In genomic region chr15:25812479-25812878, GRCm38 (mm10) we compare ENCODE assay signal across 17 mouse cellular contexts. TPM values are rescaled to one million over a fixed set of nuclear protein-coding genes. Genes with fewer than 3 reads are reported as not detected.
DNase-seq lines count a peak whose midpoint lies in the region; ATAC-seq lines count a peak whose summit lies in the region.
"Had no signal": no experiment of that assay in that cellular context is flagged by ENCODE, and none has a peak within 500 bp of the region (broad histone marks: within the 10 kb centered on the region; RNA-seq: fewer than 3 reads in every experiment).

No protein-coding gene starts in this region.

- peaks cover 0 to 7% of the 10 kb centered on the region in 2 experiments; a peak in 1 of 4 replicates for H3K4me1 ChIP-seq in heart, embryonic 14.5 days (ENCODE audit: control insufficient read depth in 2 of 2, insufficient read depth in 2 of 2, low read length in 2 of 2)
- H3K4me1 ChIP-seq in forebrain, embryonic 16.5 days (replicated peaks; ENCODE audit: control insufficient read depth, insufficient read depth, low read length) = no peaks in the 10 kb centered on the region
- H3K4me1 ChIP-seq: limb, embryonic 15.5 days; midbrain, embryonic 13.5 days; neural tube, embryonic 12.5 days had no signal

- H3K27ac ChIP-seq in heart, embryonic 14.5 days (replicated peaks in 1 of 2; ENCODE audit: control insufficient read depth in 1 of 2, insufficient read depth in 1 of 2, low read depth in 2 of 2, low read length in 2 of 2) = no peak overlapping the region
- no peak overlapping the region for H3K27ac ChIP-seq in forebrain, embryonic 16.5 days (ENCODE audit: low read length)
- H3K27ac ChIP-seq: left cerebral cortex, adult 2 months; limb, embryonic 15.5 days; lung, embryonic 15.5 days; midbrain, embryonic 13.5 days; neural tube, embryonic 12.5 days had no signal

- WGBS in heart, embryonic 14.5 days = 66% methylated on average over 12 of the region's 12 CpGs
- 77% methylated on average over 12 of the region's 12 CpGs for WGBS in forebrain, embryonic 16.5 days

- no peak for ATAC-seq in heart, embryonic 14.5 days (ENCODE audit: insufficient number of reproducible peaks, insufficient read depth, low FRiP score, low read depth)
- ATAC-seq in forebrain, embryonic 16.5 days = no peak
- ATAC-seq: midbrain, embryonic 13.5 days; Patski had no signal

- peaks cover 15% of the 10 kb centered on the region; the same call in 1 of the 2 replicates for H3K9me3 ChIP-seq in heart, embryonic 14.5 days (ENCODE audit: control insufficient read depth, low read length)
- H3K9me3 ChIP-seq in forebrain, embryonic 16.5 days (ENCODE audit: control insufficient read depth, low read length) = peaks cover 12% of the 10 kb centered on the region
- H3K9me3 ChIP-seq: lung, embryonic 15.5 days had no signal

- intact Hi-C loops in left cerebral cortex, postnatal 14 days (cut with DNase I) = no loop called here

- DNase-seq in heart, adult 11 months = no peak
- DNase-seq in spleen, adult 18-20 months = peak; percentile 35 to 41
- no peak for DNase-seq in spleen, adult 12 weeks (ENCODE audit: low spot score)
- peak; percentile 50 for DNase-seq in naive thymus-derived CD4-positive, alpha-beta T cell, adult 2 months (ENCODE audit: low read depth)
- peak; percentile 63 for DNase-seq in thymus, postnatal 4 days
- DNase-seq in left cerebral cortex, postnatal 14 days (ENCODE audit: low spot score in 2 of 2) = no peak
- DNase-seq: adrenal gland, adult 8-10 months; cerebellum, postnatal 14 days; retina, postnatal 1 day had no signal

- no peaks in the 10 kb centered on the region for H3K27me3 ChIP-seq in heart, embryonic 14.5 days (ENCODE audit: control insufficient read depth, insufficient read depth, low read length)
- H3K27me3 ChIP-seq in forebrain, embryonic 16.5 days (replicated peaks; ENCODE audit: control insufficient read depth, insufficient read depth, low read length) = no peaks in the 10 kb centered on the region
- H3K27me3 ChIP-seq: limb, embryonic 15.5 days; lung, embryonic 15.5 days; midbrain, embryonic 13.5 days; neural tube, embryonic 12.5 days; Patski had no signal

- H3K4me2 ChIP-seq in heart, embryonic 14.5 days (ENCODE audit: low read length) = peak overlapping the region; percentile 38
- no peak overlapping the region for H3K4me2 ChIP-seq in forebrain, embryonic 16.5 days (ENCODE audit: low read length)
- H3K4me2 ChIP-seq: limb, embryonic 15.5 days; lung, embryonic 15.5 days; midbrain, embryonic 13.5 days; neural tube, embryonic 12.5 days had no signal

- H3K9ac ChIP-seq in heart, embryonic 14.5 days (ENCODE audit: low read length) = no peak overlapping the region
- no peak overlapping the region for H3K9ac ChIP-seq in forebrain, embryonic 16.5 days (replicated peaks; ENCODE audit: low read depth, low read length)
- H3K9ac ChIP-seq: limb, embryonic 15.5 days; lung, embryonic 15.5 days; midbrain, embryonic 13.5 days; neural tube, embryonic 12.5 days had no signal

- H3K36me3 ChIP-seq in heart, embryonic 14.5 days (ENCODE audit: control insufficient read depth, insufficient read depth, low read length) = peaks cover 61% of the 10 kb centered on the region
- H3K36me3 ChIP-seq in forebrain, embryonic 16.5 days (ENCODE audit: control insufficient read depth, insufficient read depth) = peaks cover 9% of the 10 kb centered on the region

- no peak overlapping the region for H3K4me3 ChIP-seq in heart, embryonic 14.5 days (ENCODE audit: control insufficient read depth in 1 of 2, insufficient read depth in 1 of 2, low read depth in 1 of 2, low read length in 2 of 2)
- H3K4me3 ChIP-seq in forebrain, embryonic 16.5 days (replicated peaks; ENCODE audit: low read length) = no peak overlapping the region
- H3K4me3 ChIP-seq: left cerebral cortex, adult 2 months; limb, embryonic 15.5 days; lung, embryonic 15.5 days; midbrain, embryonic 13.5 days; neural tube, embryonic 12.5 days had no signal

RNA-seq across cellular contexts. Expression of gene Retreg1, which starts 30.5 kb away (rescaled TPM):
- polyA plus RNA-seq in heart, embryonic 14.5 days (2014; fragmentation: Nextera tagmentation; extraction: Ambion mirVana) = 76.8 and 82.5 TPM in 2 replicates
- total RNA-seq in left cerebral cortex, postnatal 14 days (2021) = 10 to 100 TPM; 35.0 to 39.9 TPM
- 6.6 and 8.2 TPM in 2 replicates for polyA plus RNA-seq in forebrain, embryonic 16.5 days (2015; fragmentation: Nextera tagmentation; extraction: Ambion mirVana)

Comparison
In these comparisons a context has a peak if more than half of its experiments do, and no peak if none do; other contexts are left out.
1. DNase-seq: peak in spleen, adult 18-20 months (2 of 2), naive thymus-derived CD4-positive, alpha-beta T cell, adult 2 months (single experiment) and thymus, postnatal 4 days (single experiment); none in heart, adult 11 months (single experiment), spleen, adult 12 weeks (single experiment) and left cerebral cortex, postnatal 14 days (0 of 2).